Mouse (Mus musculus): ENCODE measurements around the gene Mrpl40.

GRCm38 (mm10) chr16:18858551-18858950 lies 18.1 kb downstream of the Mrpl40 start:
- TF ChIP-seq CTCF (IDR thresholded peaks at IDR 0.05; ENCODE audit: control insufficient read depth, insufficient read depth, low read length) (no peak), POLR2A (IDR thresholded peaks at IDR 0.05; ENCODE audit: borderline replicate concordance, control insufficient read depth, low read depth, low read length) (no peak)
